Mouse (Mus musculus) retina, postnatal 1 day (tissue): Measurements from ENCODE around the gene Ifit1.

Experiments
- DNase-seq: peaks from one replicate; pipeline ENCODE4 v3.0.0-alpha.2; 2012

Gene Ifit1

DNA sequence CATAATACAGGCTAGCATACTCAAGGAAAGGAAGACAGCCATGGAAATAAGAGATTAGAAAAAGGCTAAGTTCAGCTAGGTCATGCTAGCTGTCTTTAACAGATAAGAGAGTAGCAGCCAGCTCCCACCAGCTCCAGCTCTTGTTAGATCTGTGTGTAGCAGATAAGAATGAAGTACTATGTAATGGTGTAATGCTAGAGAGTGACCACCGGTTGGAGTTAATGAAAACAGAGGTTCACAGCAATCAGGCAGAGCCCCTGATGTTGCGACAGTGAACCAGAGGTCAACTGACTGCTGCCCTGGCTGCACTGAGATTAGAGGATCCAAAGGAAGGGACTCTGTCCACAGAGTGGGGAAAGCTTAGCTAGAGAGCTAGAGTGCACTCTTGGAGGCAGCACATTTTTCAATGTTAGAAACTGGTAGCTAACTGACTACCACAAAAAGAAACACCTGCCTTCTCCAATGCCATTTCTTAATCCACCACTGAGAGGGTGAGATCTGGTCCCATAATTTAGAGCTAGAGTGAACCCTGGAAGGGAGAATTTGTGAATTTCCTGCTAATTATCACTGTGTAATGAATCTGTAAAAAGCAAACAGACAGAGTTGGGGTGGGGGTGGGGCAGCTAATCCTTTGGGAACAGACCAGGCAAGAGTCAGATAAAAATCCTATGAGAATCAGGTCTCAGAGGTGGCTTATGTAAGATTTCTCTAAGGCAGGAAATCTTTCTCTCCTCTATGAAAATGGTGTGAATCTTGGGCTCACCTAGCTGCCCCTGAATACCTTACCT lies 16.0 kb downstream of the Ifit1 start:
- no peak for DNase-seq

DNA sequence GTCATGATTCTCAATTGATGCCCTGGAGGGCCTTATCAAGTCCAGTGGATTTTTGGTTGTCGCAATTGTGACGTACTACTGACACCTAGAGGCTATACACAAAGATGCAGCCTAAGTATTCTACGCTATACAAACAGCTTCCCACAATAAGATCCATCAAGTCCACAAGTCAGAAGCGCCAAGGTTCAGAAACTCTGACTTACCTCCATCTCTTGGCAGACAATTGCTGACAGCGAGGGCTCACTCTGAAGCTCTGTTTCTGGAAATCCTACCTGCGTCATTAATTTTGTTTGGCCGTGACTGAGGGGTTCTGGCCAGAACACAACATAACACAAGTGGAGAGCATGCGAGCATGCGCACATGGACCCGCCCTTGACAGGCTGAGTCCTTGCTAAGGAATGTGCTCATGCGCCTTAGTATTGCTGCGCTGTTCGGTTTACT lies 21.4 kb downstream of the Ifit1 start:
- DNase-seq: peak; percentile 85

DNA sequence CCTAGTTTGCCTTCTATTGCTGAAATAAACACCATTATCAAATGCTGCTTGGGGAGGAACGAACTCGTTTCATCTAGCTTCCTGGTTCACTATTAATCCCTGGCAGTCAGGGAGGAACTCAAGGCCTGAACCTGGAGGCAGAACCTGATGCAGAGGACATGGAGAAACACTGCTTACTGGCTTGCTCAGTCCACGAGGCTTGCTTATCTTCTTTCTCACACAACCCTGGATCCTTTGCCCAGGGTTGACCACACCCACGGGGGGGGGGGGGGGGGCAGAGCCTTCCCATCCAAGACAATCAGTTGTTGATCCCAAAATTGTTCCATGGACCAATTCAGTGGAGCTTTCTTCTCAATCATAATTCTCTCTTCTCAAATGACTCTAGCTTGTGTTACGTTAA lies 22.1 kb downstream of the Ifit1 start:
- no peak for DNase-seq

DNA sequence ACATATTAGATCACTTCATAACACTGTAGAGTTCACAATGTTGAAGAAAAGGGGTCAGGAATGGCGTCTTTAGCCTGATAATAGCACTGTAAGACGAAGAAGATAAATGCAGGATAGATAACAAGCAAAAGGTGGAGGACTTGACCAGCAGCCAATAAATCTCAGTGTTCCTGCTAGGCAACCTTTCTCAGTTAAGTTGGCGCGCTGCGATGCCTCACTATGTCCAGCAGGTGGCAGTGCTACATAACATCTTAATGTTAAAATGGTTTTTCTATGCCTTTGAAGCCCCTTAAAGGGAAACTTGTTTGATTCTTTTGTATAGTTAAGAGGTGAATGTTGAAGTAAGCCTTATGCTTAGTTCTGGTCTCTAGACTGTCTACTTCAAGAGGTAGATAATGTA lies 25.5 kb downstream of the Ifit1 start:
- DNase-seq: peak; percentile 78

DNA sequence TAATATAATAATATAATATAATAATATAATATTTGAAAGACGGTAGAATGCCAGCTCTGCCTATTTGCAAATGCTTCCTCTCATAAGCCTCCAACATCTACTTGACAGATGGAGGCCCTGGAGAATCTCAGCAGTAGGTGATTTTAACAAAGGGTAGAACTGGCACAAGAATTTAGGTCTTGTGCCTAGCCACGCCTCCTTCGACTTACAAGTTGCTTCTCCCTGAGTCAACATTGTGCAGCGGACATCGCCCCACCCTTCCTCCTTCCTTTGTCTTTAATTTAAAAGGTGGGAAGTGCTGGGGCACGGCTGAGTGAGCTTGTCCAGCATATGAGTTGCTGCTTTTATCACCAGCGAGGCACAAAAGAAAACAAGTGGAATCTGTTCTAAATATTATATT lies 32.8 kb downstream of the Ifit1 start:
- DNase-seq: peak; percentile 28

DNA sequence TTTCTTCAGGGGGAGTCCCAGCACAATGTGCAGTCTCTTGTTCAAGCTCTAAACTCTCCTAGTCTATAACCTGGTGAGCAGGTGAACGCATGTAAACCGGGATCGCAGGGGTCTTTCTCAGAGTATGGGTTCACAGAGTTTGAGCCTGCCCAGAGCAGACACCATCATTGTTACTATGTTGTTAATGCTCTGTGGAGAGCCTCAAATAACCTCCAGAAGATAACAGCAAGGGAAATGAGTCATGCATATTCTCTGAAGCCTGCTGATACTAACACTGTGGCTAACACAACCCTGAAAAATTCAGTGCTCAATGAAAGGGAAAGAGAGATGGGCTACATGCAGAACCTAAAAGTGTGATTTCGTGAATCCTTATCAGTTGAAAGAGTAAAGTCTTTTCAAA lies 37.8 kb downstream of the Ifit1 start:
- no peak for DNase-seq

DNA sequence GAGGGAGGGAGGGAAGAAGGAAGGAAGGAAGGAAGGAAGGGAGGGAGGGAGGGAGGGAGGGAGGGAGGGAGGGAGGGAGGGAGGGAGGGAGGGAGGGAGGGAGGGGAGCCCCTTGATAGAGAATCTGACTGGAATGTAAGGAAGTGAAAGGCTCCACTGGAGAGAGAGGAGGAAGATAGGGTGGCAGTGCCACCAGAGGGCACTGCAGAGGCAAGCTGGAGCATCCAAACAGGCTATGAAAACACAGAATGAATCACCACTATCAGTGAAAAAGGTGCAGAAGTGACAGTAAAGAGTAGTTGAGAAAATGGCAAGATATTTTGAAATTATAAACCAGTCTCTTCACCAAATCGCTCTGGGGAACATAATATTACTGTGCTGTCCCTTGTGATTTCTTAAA lies 44.2 kb downstream of the Ifit1 start:
- DNase-seq: peak; percentile 58

DNA sequence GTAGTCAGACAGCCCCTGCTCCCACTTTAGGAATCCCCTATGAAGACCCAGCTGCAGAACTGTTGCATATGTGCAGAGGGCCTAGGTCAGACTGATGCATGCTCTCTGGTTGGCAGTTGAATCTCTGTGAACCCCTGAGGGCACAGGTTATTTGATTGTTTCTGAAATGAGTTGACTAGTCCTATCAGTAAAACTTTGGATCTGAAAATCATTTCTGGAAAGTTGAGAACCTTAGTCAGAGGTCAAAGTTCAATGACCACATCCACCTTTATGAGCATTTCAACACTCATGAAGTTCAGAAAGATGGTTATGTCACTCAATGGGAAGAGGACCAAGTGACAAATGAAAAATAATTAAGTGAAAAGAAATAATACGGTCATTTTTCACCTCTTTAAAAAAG lies 44.9 kb downstream of the Ifit1 start:
- DNase-seq: no peak

DNA sequence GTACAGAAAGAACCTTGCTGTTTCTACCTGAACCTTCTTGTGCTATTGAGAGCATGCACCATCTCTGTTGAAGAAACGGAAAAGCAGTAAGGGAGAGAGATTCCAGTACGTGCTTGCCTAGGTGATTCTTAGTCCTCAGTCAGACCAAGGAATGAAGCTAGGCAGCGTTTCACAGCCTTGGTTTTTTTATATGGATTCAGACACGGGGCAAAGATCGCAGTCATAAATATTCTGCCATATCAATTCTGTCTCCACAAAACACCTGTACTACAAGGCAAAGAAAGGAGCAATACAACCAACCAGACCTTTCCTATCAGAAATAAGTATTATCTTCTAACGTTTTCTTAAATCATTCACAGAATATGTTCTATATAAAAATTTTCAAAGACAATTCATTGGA lies 50.7 kb downstream of the Ifit1 start:
- no peak for DNase-seq

DNA sequence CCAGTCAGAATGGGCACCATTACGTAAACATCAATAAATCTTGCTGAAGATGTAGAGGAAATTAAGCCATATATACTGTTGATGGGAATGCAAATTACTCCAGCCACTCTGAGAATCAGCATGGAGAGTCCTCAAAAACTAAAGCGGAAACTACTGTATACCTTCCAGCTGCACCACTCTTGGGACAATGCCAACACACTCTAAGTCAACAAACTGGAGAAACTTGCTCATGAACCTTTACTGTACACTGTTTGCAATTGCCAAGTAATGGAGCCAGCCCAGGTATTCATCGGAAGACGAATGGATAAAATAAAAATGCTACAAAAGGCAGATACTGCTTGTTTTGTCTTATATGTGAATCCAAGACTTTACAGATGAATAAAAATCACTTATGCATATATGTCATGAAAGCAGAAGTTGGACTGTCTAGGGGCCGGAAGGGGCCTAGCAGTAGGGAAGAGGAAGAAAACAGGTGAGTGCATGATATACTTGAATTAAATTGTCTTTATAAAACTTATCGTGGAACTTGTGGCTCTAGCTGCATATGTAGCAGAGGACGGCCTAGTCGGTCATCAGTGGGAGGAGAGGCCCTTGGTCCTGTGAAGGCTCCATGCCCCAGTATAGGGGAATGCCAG lies 55.8 kb downstream of the Ifit1 start:
- DNase-seq: no peak

DNA sequence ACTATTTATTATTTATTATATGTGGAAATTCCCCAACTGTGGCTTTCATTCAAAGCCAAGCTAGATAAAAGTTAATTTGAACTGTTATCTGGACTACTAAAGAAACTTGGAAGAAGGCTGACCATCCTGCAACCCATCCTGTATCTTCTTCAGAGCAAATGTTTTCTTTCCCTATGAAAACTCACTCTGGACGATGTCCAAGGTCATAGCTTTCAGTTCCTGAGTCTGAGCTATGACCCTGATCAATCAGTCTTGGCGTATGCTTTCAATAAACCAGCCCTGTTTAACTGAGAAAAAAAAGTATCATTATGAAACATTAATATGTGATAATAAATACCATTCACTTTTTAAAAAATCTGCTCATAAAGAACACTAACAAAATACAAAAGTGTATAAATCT lies 56.8 kb downstream of the Ifit1 start:
- no peak for DNase-seq

DNA sequence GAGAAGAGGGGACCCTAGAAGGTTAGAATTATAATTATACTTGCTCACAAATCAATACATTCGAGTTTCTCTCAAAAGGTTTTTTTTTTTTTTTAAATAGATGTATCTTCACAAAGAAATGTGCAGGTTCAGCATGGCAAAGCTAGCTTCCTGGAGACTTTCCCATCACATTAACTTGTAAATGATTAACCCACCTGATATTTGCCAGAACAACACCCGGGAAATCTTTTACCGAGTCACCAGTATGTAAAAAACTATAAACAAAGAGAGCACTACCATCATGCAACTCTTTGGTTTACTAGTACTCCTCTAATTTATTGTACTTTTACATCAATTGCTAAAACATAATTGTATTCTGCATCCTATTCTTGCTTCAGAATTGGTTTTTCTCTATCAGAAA lies 57.8 kb downstream of the Ifit1 start:
- no peak for DNase-seq

DNA sequence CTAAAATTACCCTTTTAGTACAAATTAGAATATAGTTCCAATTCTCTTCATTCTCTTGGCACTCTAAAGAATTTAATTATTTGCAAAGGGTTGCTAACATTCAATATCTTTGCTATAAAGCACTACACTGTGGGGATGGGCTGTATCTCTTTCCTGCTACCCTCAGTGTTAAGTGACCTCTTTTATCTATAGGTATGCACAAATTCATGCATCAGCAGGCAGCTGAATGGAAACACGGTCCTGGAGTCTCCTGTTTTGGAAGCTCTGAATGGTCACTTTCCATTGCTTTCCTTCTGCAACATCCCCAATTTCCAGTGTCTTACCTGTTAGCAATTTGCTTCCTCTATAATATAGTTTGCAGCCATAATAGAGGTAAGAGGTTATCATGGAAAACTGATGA lies 58.2 kb downstream of the Ifit1 start:
- DNase-seq: no peak

DNA sequence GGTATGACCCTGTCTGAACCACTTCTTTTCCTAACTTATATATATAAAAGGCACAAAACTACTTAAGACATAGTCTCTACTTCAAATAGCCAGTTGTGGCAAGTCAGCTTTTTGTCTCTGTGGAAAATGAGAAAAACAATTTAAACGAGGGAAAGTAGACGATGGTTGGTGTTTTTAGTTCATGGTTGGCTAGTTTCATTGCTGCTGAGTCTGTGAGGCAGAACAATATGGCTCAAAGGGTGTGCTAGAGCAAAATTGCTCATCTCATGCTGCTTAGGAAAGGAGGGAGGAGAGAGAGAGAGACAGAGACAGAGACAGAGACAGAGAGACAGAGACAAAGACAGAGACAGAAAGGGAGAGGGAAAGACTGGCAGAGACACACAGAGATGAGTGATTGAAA lies 58.6 kb downstream of the Ifit1 start:
- DNase-seq: no peak
